Mouse (Mus musculus) urinary bladder, postnatal 14 days (tissue): Measurements from ENCODE around the gene Arid4a.
A peak's percentile ranks its signal among the peaks of the same experiment; 100 is the strongest.
"Not testable (repeated sequence)": the region's sequence is repeated elsewhere in the genome, so short reads cannot be mapped to it uniquely, and the experiment has no call there.

Experiments
- DNase-seq: peaks from one replicate; pipeline ENCODE4 v3.0.0; 2021; ENCODE audit warnings: low spot score

Gene Arid4a

DNA sequence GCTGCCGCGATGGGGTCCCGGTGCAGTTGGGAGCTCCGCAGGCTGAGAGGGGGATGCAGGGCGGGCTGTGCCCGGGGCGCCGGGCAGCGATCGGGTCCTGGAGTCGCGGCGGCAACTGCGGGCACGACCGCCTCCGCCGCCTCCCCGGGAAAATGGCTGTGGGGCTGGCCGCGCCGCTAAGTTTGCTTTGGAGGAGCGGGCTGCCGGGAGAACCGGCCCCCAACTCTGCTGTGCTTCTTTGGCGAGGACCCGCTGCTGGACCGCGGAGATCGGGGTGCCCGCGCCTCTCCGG, 367 bp downstream of the Arid4a start:
- no peak for DNase-seq

DNA sequence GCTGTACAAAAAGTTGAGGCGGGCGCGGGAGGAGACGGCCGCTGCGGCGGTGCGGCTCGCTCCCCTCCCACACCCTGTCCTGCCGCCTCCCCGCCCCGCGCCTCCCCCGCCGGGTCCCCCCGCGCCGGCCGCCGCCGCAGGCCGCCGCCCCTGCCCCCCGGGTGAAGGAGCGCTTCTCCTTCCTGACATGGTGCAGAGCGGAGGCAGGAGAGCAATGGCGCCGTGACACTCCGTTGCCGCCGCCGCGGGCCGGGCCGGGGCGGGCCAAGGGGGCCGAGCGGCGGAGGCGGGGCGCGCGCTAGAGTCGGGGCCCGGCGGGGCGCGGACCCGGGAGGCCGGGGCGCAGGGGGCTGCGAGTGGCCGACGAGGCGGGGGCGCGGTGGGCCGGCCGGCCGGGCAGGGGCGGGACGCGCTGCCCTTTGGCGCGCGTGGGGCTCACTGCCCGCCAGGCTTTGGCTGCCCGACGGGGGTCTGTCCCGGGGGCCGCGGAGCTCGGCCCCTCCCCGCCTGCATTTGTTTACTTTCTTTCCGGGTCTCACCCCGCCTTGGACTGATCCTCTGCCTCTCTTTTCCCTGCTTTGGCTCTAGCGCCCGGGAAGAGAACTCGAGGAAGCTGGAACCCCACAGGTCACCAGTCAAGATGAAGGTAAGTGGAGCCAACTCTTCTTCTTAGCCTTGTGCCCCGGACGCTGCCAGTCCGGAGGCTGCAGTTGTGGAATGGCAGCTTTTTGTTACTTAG, 882 bp downstream of the Arid4a start:
- peak; percentile 51 for DNase-seq

DNA sequence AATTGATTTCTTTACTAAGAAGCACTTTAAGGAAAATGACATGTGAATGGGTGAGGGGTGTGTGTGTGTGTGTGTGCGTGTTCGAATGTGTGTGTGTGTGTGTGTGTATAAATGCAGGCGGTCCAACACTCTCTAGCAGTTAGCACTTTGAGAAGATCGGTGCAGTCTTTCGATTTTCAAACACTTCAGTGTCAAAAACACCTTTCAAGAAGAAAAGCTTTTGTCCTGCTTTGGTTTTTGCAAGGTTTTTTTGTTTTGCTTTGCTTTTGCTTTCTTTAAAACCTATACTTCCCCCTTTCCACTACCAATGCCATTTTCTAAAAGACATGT, 1.4 kb downstream of the Arid4a start:
- no peak for DNase-seq

DNA sequence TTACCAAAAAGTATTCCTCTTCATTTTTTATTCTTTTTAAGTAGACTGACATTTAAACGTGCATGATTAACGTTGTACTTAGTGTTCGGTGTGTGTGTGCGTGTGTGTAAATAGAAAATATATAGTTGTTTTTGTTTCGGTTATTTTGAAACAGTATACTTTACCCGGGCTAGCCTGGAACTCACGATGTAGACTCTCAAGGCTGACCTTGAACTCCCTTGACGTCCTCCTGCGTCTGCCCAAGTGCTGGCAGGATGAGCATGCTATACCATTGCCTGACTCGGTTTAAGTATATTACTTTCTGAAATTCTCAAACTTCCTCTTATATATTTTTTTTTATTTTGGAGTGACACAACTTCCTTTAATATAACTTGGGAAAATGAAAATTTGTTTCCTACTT, 2.0 kb downstream of the Arid4a start:
- DNase-seq, result no peak

DNA sequence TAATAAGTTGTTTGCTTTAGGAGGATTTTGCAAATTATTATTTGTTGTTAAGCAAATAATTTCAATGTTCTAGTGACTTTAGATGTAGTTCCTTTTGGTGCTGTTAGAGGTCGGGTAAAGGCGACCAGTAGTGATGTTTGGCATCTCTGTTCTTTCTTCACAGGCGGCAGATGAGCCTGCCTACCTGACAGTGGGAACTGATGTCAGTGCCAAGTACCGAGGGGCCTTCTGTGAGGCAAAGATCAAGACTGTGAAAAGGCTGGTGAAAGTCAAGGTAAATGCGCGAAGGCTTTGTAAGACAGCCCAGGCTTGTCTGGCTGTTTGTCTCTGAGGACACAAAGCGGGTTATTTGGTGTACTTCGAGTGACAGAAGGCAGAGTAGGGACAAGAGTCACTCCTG, 3.4 kb downstream of the Arid4a start:
- DNase-seq, result no peak

DNA sequence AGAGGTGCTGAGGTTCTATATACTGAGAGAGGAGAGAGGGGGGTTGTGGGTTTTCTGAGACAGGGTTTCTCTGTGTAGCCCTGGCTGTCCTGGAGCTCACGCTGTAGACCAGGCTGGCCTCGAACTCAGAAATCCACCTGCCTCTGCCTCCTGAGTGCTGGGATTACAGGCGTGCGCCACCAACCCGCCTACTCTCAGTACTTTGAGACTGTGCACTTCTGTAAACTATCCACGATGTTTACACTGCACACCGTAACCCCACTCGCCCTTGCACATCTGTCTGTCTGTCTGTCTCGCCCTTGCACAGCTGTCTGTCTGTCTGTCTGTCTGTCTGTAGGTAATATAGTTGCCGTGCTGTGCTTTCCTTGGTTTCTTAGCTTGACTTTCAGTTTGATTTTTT, 8.6 kb downstream of the Arid4a start:
- DNase-seq, result no peak

DNA sequence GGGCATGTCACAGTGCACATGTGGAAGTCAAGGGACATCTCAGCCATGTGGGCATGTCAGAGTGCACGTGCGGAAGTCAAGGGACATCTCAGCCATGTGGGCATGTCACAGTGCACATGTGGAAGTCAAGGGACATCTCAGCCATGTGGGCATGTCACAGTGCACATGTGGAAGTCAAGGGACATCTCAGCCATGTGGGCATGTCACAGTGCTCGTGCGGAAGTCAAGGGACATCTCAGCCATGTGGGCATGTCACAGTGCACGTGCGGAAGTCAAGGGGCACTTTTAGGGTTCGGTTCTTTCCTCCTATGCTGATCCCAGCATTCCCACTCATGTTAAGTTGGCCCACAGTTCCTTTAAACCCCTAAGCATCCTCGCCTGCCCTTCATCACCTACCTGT, 12.5 kb downstream of the Arid4a start:
- DNase-seq, result not testable (repeated sequence)

DNA sequence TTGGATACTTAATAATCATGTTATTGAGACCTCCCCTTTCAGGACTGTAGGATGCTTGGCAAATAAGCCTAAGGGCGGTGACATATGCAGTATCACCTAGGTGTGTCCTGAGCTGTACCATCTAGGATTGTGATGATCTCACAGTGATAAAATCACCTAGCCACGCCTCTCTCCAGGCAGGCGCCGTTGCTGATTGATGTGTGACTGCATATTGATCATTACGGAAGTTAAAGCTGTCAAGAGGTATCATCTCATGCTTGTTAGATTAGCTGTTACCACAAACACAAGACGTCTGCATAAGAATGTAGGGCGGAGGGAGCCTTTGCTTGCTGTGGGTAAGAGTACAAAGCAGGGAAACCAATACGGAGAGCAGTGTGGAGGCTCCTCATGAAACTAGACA, 14.5 kb downstream of the Arid4a start:
- no peak for DNase-seq

DNA sequence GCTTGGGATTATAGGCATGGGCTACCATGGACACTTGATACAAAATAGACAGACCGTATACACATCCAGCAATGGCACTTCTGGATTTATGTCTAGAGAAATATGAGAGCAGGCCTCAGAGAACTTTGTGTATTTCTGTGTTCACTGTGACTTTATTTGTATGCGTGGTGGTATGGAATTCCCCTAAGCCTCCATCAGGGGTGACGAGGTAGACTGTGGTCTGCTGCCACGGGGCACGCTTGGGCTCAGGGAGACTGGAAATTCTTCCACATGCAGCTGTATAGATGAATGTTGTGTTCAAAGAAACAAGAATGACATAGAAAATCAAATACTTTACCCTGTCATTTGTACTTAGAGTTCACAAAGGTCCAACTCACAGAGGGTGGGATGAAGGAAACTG, 14.9 kb downstream of the Arid4a start:
- no peak for DNase-seq

DNA sequence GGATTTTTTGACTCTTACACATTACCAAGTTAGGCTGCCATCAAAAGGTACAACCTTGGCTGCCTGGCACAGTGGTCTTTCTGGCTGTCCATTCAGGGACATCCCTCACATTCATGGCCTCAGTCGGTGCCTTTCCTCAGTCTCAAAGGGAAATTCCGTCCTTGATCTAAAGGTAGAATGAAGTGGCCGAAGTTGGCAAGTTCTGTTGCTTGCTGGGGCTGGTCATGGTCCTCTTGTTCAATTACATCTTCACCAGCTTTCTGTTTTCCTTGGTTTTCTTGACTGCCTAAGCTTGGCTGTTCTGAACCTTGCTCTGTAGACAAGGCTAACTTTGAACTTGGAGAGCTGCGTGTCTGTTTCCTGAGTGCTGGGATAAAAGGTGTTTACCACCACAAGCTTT, 20.0 kb downstream of the Arid4a start:
- no peak for DNase-seq

DNA sequence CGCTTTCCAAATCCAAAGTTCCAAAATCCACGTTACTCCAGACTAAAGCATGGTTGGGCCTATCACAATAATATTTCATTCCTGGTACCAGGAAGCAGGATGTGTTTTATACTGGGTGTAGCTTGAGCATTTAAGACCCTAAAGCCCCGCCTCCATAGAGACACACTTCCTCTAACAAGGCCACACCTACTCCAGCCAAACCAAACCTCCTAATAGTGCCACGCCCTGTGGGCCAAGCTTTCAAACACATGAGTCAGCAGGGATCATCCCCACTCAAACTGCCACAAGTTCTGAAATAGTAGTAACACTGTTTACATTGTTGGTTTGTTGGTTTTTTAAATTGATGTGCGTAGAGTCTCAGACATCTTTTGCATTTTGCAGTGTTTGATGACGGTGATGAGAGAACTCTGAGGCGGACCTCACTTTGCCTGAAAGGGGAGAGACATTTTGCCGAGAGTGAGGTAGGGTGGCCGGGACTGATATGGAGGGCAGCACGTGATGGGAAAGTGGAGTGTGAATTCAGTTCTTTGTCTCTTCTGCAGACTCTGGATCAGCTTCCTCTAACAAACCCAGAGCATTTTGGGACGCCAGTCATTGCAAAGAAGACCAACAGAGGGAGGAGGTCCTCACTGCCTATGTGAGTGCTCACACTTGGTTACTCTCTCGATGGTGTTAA, 21.1 kb downstream of the Arid4a start:
- DNase-seq, result no peak

DNA sequence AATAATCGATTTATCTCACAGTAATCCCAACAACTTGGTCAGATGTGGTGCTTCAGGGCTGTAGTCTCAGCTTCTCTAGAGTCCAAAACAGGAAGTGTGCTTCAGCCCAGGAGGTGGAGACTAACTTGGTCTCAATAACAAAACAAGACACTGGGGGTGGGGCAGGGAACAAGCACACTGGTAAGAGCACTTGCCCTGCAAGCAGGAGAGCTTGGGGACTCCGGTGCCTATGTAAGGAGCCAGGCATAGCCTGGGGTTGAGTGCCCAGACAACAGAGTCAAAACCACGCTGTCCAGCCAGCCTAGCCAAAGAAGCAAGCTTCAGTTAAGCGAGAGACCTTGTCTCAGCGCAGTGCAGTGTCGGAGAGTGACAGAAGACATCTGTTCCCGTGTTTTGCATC, 24.7 kb downstream of the Arid4a start:
- peak; percentile 22 for DNase-seq

DNA sequence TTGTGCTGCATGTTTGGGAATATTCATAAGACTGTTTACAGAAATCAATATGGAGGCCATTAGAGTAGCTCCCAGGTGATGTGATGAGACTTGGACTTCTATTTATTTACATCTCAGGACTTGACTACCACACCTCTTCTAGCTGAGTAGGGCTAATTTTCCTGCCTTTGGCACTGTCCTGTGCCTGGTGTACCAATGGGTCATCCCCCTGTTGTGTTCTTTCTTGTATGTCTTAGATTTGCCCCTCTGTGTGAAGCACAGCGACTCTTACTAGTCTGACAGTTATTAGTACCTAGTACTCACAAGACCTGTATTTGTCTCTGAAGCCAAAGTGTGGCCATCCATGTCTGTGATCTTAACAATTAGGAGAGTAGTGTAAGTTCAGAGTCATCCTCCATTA, 26.7 kb downstream of the Arid4a start:
- DNase-seq, result no peak

DNA sequence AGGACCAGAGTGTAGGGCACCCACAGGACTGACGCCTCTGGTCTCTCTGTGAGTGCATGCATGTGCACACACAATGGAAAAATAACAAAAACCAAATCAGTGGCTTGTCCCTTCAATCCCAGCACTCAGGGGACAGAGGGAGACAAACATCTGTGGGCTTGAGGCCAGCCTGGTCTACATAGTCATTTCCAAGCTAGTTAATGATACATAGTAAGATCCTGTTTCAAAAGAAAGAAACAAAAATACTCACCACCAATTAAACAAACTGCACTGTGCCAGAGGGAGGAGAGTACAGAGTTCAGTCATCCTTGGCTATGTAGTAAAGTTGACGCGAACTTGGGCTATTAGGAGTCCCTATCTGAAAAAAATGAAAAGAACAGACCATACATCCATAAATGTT, 27.8 kb downstream of the Arid4a start:
- no peak for DNase-seq

DNA sequence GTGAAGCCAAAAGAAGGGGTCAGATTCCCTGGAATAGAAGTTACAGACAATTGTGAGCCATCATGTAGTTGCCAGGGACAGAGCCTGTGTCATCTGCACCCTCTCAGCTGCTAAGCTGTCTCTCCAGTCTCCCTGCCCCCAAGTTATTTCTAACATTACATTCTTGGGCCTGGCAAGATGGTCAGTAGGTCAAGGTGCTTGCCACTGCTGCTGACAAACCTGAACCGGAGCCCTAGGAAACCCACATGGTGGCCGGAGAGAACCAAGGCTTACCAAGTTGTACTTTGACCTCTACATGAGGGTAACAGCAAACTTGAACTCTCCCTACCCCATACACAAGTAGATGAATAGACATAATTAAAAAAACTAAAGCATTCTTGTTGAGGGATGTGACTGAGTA, 28.7 kb downstream of the Arid4a start:
- DNase-seq, result no peak

DNA sequence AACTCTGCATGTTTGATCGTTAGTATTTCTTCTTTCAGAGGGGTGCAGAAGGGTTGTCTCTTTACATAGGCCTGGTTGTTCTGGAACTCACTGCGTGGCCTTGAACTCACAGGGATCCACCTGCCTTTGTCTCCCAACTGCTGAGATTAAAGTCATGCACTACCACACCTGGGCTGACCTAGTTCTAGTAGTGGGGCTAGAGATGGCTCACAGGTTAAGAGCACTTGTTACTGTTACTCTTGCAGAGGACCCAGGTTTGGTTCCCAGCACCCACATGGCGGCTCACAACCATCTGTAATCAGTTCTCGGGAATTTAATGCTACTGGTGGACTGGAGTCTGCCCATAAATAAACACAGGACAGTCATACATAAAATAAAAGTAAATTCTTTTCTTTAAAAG, 30.7 kb downstream of the Arid4a start:
- DNase-seq, result no peak

DNA sequence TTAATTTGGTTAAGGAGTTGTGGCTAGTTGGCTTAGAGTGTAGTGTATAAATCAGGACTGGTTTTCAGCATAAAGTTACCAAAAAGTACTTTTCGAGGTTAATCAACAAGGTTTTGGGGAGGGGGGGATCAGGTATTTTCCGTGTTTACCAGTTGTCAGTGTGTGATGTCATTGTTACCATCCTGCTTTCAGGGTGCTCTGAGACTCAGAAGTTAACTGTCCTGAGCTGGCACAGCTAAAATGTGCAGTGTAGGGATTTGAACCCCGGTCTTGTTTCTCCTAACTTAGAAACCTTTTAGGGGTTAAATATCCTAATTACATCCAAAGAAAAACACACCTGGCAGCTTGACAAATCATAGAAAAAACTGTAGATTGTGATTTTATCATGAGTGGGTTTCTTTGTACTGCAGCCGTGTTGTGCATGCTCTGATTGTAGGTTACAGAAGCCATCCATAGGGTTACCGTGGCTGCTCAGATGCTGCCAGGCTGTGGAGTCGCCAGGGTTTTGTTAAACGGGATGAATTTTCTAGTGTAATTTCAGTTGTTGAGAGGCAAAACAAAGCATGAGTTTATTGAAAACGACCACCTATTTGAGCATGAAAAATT, 31.8 kb downstream of the Arid4a start:
- no peak for DNase-seq

DNA sequence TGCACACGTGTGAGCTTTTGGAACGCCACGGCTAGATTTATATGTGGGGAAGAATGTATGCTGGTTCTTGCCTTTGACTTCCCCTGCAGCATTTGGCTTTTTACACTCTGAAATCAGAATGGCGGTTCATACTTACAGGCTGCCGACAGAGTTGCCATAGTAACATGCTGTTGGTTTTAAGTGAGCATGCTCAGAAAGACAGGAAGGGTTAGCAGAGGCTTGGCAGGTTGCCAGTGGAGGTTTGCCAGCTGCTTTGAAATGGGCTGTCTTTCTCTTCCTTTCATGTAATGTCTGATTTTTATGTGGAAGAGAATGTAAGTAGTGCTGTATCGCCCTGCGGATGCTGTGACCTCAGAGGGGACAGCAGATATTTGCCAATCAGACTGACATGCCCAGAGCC, 32.3 kb downstream of the Arid4a start:
- peak; percentile 91 for DNase-seq

DNA sequence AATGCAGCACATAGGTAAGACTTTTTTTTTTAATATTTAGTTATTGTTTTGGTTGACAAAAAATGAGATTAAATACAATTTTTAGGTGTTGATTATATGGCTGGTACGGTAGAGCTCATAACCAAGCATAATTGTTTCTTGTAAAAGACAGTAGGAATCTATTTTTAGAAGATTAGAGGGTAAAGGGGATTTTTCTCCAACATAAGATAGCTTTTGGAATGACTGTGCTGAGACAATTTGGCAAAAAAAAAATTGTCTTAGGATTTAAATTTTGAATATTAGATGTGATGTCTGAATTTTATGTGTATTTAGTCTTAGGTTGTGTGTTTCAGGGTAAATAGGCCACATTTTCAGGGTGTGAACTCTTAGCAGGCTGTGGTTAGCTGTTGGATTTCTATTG, 32.8 kb downstream of the Arid4a start:
- no peak for DNase-seq

DNA sequence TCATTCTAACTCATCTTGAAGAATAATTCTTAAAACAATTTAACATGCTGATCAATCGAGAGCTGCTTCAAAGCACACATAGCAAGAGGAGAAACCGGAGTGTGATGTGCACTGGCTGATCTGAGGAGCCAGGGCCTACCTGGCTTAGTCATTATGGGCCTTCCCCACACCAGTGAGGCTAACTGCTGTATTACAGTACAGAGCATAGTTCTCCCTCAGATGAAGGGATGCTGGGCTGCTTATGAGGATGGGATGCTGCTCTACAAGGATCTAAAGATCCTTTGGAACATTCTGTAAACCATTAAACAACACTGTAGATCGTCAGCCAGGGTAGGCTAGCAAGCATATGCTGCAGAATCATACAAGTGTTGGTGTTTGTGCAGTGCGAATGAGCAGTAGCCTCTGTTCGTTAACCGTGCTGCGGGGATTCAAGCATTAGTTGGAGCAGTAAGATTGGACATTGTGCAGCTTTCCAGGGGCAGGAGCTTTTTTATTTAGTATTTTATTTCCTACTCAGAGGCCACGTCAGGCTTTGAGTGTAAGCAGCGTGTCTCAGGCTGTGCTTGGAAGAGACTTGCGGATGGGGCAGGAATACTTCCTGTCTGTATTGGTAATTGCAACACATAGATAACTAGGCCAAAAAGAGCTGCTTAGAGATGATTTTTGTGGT, 33.9 kb downstream of the Arid4a start:
- no peak for DNase-seq

DNA sequence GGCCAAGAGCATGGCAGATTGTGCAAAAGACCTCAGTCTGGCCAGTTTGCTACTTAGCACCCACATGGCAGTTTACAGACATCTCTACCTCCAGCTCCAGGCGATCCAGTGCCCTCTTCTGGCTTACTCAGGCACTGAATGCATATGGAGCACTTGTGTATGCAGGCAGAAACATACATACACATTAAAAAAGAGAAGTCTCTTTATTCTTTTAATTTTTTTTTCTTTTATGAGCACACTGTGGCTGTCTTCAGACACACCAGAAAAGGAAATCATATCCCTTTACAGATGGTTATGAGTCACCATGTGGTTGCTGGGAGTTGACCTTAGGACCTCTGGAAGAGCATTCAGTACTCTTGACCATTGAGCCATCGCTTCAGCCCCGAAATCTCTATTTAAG, 35.3 kb downstream of the Arid4a start:
- peak; percentile 26 for DNase-seq

DNA sequence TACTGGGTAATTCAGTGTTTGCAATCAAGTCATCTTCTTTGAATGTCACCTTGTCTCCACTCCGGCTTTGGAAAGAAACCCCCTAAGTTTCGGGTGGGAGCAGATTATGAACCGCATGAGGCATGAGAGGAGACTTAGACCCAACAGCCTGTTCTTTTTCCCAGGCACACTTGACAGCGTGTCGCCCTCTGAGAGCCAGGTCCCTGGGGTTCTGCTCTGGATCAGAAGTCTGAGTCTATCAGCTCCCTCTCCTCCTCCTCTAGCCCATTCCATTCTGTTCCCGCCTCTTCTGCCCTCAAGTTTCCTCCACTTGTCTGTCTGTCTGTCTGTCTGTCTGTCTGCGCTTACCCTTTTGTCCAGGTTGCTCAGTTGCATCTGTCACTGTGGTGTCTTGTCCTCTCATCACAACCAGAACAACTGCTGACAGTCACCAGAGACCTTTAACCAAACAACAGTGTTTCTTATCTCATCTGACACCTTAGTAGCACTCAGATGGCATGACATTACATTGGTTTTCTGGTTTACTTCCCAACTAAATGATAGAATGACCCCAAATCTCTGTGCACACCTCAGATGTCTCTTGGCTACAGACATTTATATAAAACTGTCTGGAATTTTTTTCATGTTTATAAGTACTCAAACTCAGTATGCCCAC, 36.7 kb downstream of the Arid4a start:
- DNase-seq, result no peak

DNA sequence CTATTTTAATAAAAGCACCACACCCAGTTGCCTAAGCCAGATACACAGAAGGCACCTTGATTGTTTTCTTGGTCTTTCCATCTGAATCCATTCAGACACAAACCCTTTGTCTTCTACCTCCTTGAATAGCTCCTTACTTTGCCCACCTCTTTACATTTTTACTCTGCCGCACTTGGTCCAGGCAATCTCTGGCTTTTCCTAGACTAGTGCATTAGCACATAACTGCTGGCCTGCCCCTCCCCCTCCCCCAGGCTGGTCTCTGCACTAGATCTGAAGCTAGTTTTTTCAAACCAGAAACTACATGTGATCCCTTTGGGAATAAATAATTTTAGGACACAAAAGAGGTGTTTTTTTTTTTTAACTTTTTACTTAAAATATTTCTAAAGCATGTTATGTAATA, 37.2 kb downstream of the Arid4a start:
- no peak for DNase-seq
